9 mouse cellular contexts compared by ENCODE assay signal in genomic region chr4:143297016-143297556, GRCm38 (mm10). TPM values are rescaled to one million over a fixed set of nuclear protein-coding genes. Genes with fewer than 3 reads are reported as not detected.
DNase-seq lines count a peak whose midpoint lies in the region; ATAC-seq lines count a peak whose summit lies in the region.
"Had no signal": no experiment of that assay in that cellular context is flagged by ENCODE, and none has a peak within 500 bp of the region (broad histone marks: within the 10 kb centered on the region; RNA-seq: fewer than 3 reads in every experiment).

No protein-coding gene starts in this region.

- H3K9me3 ChIP-seq in lung, embryonic 16.5 days (ENCODE audit: control insufficient read depth, low read length) = no peaks in the 10 kb centered on the region
- no peaks in the 10 kb centered on the region for H3K9me3 ChIP-seq in kidney, embryonic 16.5 days (ENCODE audit: low read length)
- no peaks in the 10 kb centered on the region for H3K9me3 ChIP-seq in stomach, embryonic 14.5 days (ENCODE audit: control insufficient read depth, low read depth, low read length)

- H3K27me3 ChIP-seq in lung, embryonic 16.5 days (ENCODE audit: control insufficient read depth, insufficient read depth, low read depth, low read length) = no peaks in the 10 kb centered on the region; the same call in 1 of the 2 replicates
- H3K27me3 ChIP-seq in kidney, embryonic 16.5 days (ENCODE audit: insufficient read depth, low read length) = no peaks in the 10 kb centered on the region
- no peaks in the 10 kb centered on the region for H3K27me3 ChIP-seq in stomach, embryonic 14.5 days (ENCODE audit: control insufficient read depth, insufficient read depth, low read length)

- no peaks in the 10 kb centered on the region for H3K36me3 ChIP-seq in lung, embryonic 16.5 days (ENCODE audit: control insufficient read depth, insufficient read depth, low read length)
- no peaks in the 10 kb centered on the region for H3K36me3 ChIP-seq in kidney, embryonic 16.5 days (ENCODE audit: insufficient read depth, low read length)
- no peaks in the 10 kb centered on the region for H3K36me3 ChIP-seq in stomach, embryonic 14.5 days (ENCODE audit: control insufficient read depth, insufficient read depth, low read length)

- H3K4me1 ChIP-seq in lung, embryonic 16.5 days (replicated peaks; ENCODE audit: control insufficient read depth, insufficient read depth, low read length) = peaks cover 19% of the 10 kb centered on the region
- peaks cover 58% of the 10 kb centered on the region for H3K4me1 ChIP-seq in kidney, embryonic 16.5 days (ENCODE audit: insufficient read depth, low read length)
- peaks cover 12% of the 10 kb centered on the region for H3K4me1 ChIP-seq in stomach, embryonic 14.5 days (ENCODE audit: control insufficient read depth, insufficient read depth, low read length)

- peak overlapping the region; percentile 40 for H3K9ac ChIP-seq in lung, embryonic 16.5 days (ENCODE audit: low read length)
- peak overlapping the region; percentile 53 for H3K9ac ChIP-seq in kidney, embryonic 16.5 days (replicated peaks; ENCODE audit: low read length)
- H3K9ac ChIP-seq in stomach, embryonic 14.5 days (replicated peaks; ENCODE audit: low read depth, low read length) = no peak overlapping the region

- peak overlapping the region; percentile 60 for H3K4me2 ChIP-seq in lung, embryonic 16.5 days (ENCODE audit: low read depth, low read length)
- peak overlapping the region; percentile 51 for H3K4me2 ChIP-seq in kidney, embryonic 16.5 days (replicated peaks; ENCODE audit: low read depth, low read length)
- peak overlapping the region; percentile 33 for H3K4me2 ChIP-seq in stomach, embryonic 14.5 days (replicated peaks; ENCODE audit: low read depth, low read length)

- H3K27ac ChIP-seq in lung, embryonic 16.5 days (ENCODE audit: low read length) = peak overlapping the region; percentile 59
- no peak overlapping the region for H3K27ac ChIP-seq in kidney, embryonic 16.5 days (ENCODE audit: low read length)
- peak overlapping the region; percentile 69 for H3K27ac ChIP-seq in stomach, embryonic 14.5 days (ENCODE audit: low read length)

- peak overlapping the region; percentile 29 for H3K4me3 ChIP-seq in lung, embryonic 16.5 days (ENCODE audit: low read length)
- peak overlapping the region; percentile 32 for H3K4me3 ChIP-seq in kidney, embryonic 16.5 days (ENCODE audit: low read length)
- H3K4me3 ChIP-seq in stomach, embryonic 14.5 days (ENCODE audit: low read depth, low read length) = no peak overlapping the region

- 13% methylated on average over 12 of the region's 12 CpGs for WGBS in lung, embryonic 16.5 days
- 12% methylated on average over 12 of the region's 12 CpGs for WGBS in kidney, embryonic 16.5 days
- 14% methylated on average over 12 of the region's 12 CpGs for WGBS in stomach, embryonic 14.5 days

- no peak for DNase-seq in lung, adult 18-20 months
- peak; percentile 8 for DNase-seq in fat pad, adult 2 months (ENCODE audit: extremely low read depth, low read depth, low spot score)
- no peak for DNase-seq in urinary bladder, postnatal 10 days (ENCODE audit: low spot score)
- DNase-seq in urinary bladder, adult 2 months (ENCODE audit: low spot score) = no peak

- ATAC-seq in lung, embryonic 16.5 days (ENCODE audit: low read depth) = no peak
- ATAC-seq in kidney, embryonic 16.5 days (ENCODE audit: low FRiP score, low TSS enrichment) = no peak
- no peak for ATAC-seq in stomach, embryonic 14.5 days (ENCODE audit: insufficient number of reproducible peaks, insufficient read depth, low FRiP score, low read depth)
- ATAC-seq in megakaryocyte-erythroid progenitor cell, adult 5-6 weeks (replicated peaks; ENCODE audit: low FRiP score, low TSS enrichment, poor library complexity, severe bottlenecking) = no peak

RNA-seq across cellular contexts. Expression of gene Pdpn, which starts 2.3 kb away (rescaled TPM):
- polyA plus RNA-seq in lung, embryonic 16.5 days (2015; fragmentation: Nextera tagmentation; extraction: Ambion mirVana) = 58.2 and 67.6 TPM in 2 replicates
- polyA plus RNA-seq in kidney, embryonic 16.5 days (2015; fragmentation: Nextera tagmentation; extraction: Ambion mirVana) = 47.5 and 48.2 TPM in 2 replicates
- polyA plus RNA-seq in stomach, embryonic 14.5 days (2014; fragmentation: Nextera tagmentation; extraction: Ambion mirVana) = 35.4 and 41.3 TPM in 2 replicates
- not detected in 2 replicates for total RNA-seq in megakaryocyte-erythroid progenitor cell, adult 5-6 weeks (2014; fragmentation: Nextera tagmentation)
- total RNA-seq in megakaryocyte-erythroid progenitor cell, adult 5-6 weeks (2017) = not detected in 2 replicates
- 64.0 and 72.1 TPM in 2 replicates for polyA plus RNA-seq in urinary bladder, adult 2 months (2012; rRNA removed)

RNA-seq across cellular contexts. Expression of gene Lrrc38, which starts 52.5 kb away (rescaled TPM):
- 0.16 TPM in 1 of 2 replicates, not detected in the other for polyA plus RNA-seq in lung, embryonic 16.5 days (2015; fragmentation: Nextera tagmentation; extraction: Ambion mirVana)
- 0.06 and 0.12 TPM in 2 replicates for polyA plus RNA-seq in kidney, embryonic 16.5 days (2015; fragmentation: Nextera tagmentation; extraction: Ambion mirVana)
- polyA plus RNA-seq in stomach, embryonic 14.5 days (2014; fragmentation: Nextera tagmentation; extraction: Ambion mirVana) = not detected in 2 replicates
- not detected in 2 replicates for total RNA-seq in megakaryocyte-erythroid progenitor cell, adult 5-6 weeks (2014; fragmentation: Nextera tagmentation)
- total RNA-seq in megakaryocyte-erythroid progenitor cell, adult 5-6 weeks (2017) = not detected in 2 replicates
- 0.04 TPM in 1 of 2 replicates, not detected in the other for polyA plus RNA-seq in urinary bladder, adult 2 months (2012; rRNA removed)
- total RNA-seq: heart, adult 18-20 months had no signal
